Mouse (Mus musculus) liver, embryonic 16.5 days (tissue): ENCODE data around the gene Tgfbrap1. TPM values are rescaled to one million over a fixed set of nuclear protein-coding genes. Genes with fewer than 3 reads are reported as not detected.

ENCODE experiments used
- ATAC-seq: fragments of 200-750 bp; cut with Nextera tagmentation; 2 replicates; pipeline ENCODE4 v1.8.0; 2017; ENCODE audit warnings: low read depth, mild to moderate bottlenecking, moderate number of reproducible peaks, moderate library complexity
- H3K27ac ChIP-seq: fragments of 300-500 bp; sonication (generic); 2 replicates; pipeline ENCODE4 v1.5.1; 2014; ENCODE audit warnings: mild to moderate bottlenecking, low read length
- H3K27me3 ChIP-seq: fragments of 300-500 bp; sonication (generic); 2 replicates; pipeline ENCODE4 v1.6.1; 2014; ENCODE audit warnings: low read depth, low read length, mixed read lengths; ENCODE audit not compliant: control insufficient read depth, insufficient read depth
- H3K36me3 ChIP-seq: fragments of 300-500 bp; sonication (generic); 2 replicates; pipeline ENCODE4 v1.6.1; 2014; ENCODE audit warnings: mild to moderate bottlenecking; ENCODE audit not compliant: control insufficient read depth, insufficient read depth
- H3K4me1 ChIP-seq: fragments of 300-500 bp; sonication (generic); 2 replicates; pipeline ENCODE4 v1.6.1; 2014; ENCODE audit warnings: low read depth, low read length, mixed read lengths; ENCODE audit not compliant: control insufficient read depth
- H3K4me2 ChIP-seq: fragments of 300-500 bp; sonication (generic); 2 replicates; pipeline ENCODE4 v1.6.1; 2014; ENCODE audit warnings: low read depth, low read length, mixed read lengths
- H3K4me3 ChIP-seq: fragments of 300-500 bp; sonication (generic); 2 replicates; pipeline ENCODE4 v1.5.1; 2014; ENCODE audit warnings: low read depth, mild to moderate bottlenecking, low read length
- H3K9ac ChIP-seq: fragments of 300-500 bp; sonication (generic); 2 replicates; pipeline ENCODE4 v1.6.1; 2014; ENCODE audit warnings: low read depth, low read length
- H3K9me3 ChIP-seq: fragments of 300-500 bp; sonication (generic); replicated peaks from 2 replicates; pipeline ENCODE4 v1.6.1; 2016; ENCODE audit warnings: low read length; ENCODE audit not compliant: control insufficient read depth
- WGBS: fragments of 180-500 bp; shearing (Covaris S2); extraction: QIAGEN DNeasy Blood & Tissue Kit; methylation state at CpG from one replicate; pipeline ENCODE4 v1.1.7; 2014; ENCODE audit not compliant: insufficient replicate concordance; 5-methylcytosine and 5-hydroxymethylcytosine counted together
- microRNA-seq: library from miRNA; unstranded; fragments of <30 nt; microRNA quantifications from one replicate; pipeline ENCODE4, GENCODE M21; 2016
- polyA plus RNA-seq: library from polyadenylated mRNA; unstranded; fragments of >200 nt; fragmentation: Nextera tagmentation; extraction: Ambion mirVana; gene quantifications from 2 replicates; pipeline ENCODE4 v1.2.1, GENCODE M21; 2015

Tgfbrap1 gene
- polyA plus RNA-seq, 1 experiment from 2014 or later = 3.2 TPM

DNA sequence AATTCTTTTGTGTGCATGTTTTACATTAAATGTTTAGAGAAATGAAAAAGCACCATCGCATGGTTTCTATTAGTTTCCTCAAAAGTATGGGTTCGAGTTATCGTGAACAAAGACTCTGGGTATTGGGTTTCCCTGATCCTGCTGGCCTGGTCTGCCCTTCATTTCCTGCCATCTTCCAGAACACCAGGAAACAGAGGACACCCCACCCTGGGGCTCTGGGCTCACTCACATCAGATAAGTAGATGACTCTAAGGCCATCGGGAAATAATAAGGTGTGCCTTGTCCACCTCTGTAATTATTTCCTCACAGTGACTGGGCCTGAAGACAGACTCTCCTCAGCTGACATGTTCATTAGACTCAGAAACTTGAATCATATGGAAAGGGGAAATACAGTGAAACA, 88.0 kb downstream of the Tgfbrap1 start:
- H3K9me3 ChIP-seq = no peaks in the 10 kb centered on the region
- H3K9ac ChIP-seq = no peak overlapping the region
- 78% methylated on average over 4 of the region's 4 CpGs for WGBS
- H3K4me2 ChIP-seq = no peak overlapping the region
- H3K36me3 ChIP-seq = no peaks in the 10 kb centered on the region
- no peak overlapping the region for H3K4me3 ChIP-seq
- ATAC-seq = no peak
- no peaks in the 10 kb centered on the region for H3K4me1 ChIP-seq
- no peak overlapping the region for H3K27ac ChIP-seq
- no peaks in the 10 kb centered on the region for H3K27me3 ChIP-seq

GRCm38 (mm10) chr1:43006524-43006923, 91.9 kb downstream of the Tgfbrap1 start:
- Histone ChIP-seq H3K27ac (no peak overlapping the region), H3K4me2 (no peak overlapping the region), H3K27me3 (no peaks in the 10 kb centered on the region), H3K36me3 (no peaks in the 10 kb centered on the region), H3K9ac (no peak overlapping the region), H3K4me3 (no peak overlapping the region), H3K4me1 (no peaks in the 10 kb centered on the region), H3K9me3 (no peaks in the 10 kb centered on the region)
- ATAC-seq = no peak
- WGBS = 58% methylated on average over 4 of the region's 4 CpGs

- ATAC-seq = no peak
- WGBS = 60% methylated on average over 13 of the region's 13 CpGs
Measured at GRCm38 (mm10) chr1:43006051-43006514, 92.4 kb downstream of the Tgfbrap1 start.

More at GRCm38 (mm10) chr1:43006051-43006514, 92.4 kb downstream of the Tgfbrap1 start:
- no peaks in the 10 kb centered on the region for H3K36me3 ChIP-seq
- no peaks in the 10 kb centered on the region for H3K4me1 ChIP-seq
- H3K9ac ChIP-seq = no peak overlapping the region
- no peak overlapping the region for H3K4me2 ChIP-seq
- no peaks in the 10 kb centered on the region for H3K9me3 ChIP-seq
- H3K27me3 ChIP-seq = no peaks in the 10 kb centered on the region
- no peak overlapping the region for H3K27ac ChIP-seq
- H3K4me3 ChIP-seq = no peak overlapping the region

Small RNAs within 50 kb of the gene (microRNA-seq; reads per million reads assigned to microRNA genes)
- gene Gm24001 = not detected

Other genes with a start within 250 kb of the Tgfbrap1 start
- gene Mrps9, start 247.4 kb downstream of the Tgfbrap1 start, polyA plus RNA-seq = 20.1 and 22.1 TPM in 2 replicates
- 0.06 and 0.12 TPM in 2 replicates for gene Gpr45, start 145.8 kb downstream of the Tgfbrap1 start, polyA plus RNA-seq
- gene AI597479, start 73 bp upstream of the Tgfbrap1 start, polyA plus RNA-seq = 7.6 and 7.9 TPM in 2 replicates
- gene Fhl2, start 98.3 kb upstream of the Tgfbrap1 start, polyA plus RNA-seq = 2.7 and 3.9 TPM in 2 replicates